Mouse (Mus musculus) left cerebral cortex, postnatal 25 days (tissue): ENCODE data around the gene Abhd16a. TPM values are rescaled to one million over a fixed set of nuclear protein-coding genes. Genes with fewer than 3 reads are reported as not detected.

Experiments used
- DNase-seq, 2 experiments: peaks; one replicate each; pipeline ENCODE4 v3.0.0; 2022; ENCODE audit warnings: low spot score in 2 of 2, mixed read lengths in 1 of 2
- intact Hi-C: fragments of 180-260 bp; cut with DNase I; formaldehyde crosslinking; loops from one replicate; pipeline ENCODE4 v1.15.1; 2025
- total RNA-seq, 2 experiments: library from RNA; stranded (reverse); gene quantifications; 2 replicates each; pipeline ENCODE4 v1.2.3; 2021

Abhd16a gene
- total RNA-seq, result 100 to 1,000 TPM; 107 to 109 TPM

DNA sequence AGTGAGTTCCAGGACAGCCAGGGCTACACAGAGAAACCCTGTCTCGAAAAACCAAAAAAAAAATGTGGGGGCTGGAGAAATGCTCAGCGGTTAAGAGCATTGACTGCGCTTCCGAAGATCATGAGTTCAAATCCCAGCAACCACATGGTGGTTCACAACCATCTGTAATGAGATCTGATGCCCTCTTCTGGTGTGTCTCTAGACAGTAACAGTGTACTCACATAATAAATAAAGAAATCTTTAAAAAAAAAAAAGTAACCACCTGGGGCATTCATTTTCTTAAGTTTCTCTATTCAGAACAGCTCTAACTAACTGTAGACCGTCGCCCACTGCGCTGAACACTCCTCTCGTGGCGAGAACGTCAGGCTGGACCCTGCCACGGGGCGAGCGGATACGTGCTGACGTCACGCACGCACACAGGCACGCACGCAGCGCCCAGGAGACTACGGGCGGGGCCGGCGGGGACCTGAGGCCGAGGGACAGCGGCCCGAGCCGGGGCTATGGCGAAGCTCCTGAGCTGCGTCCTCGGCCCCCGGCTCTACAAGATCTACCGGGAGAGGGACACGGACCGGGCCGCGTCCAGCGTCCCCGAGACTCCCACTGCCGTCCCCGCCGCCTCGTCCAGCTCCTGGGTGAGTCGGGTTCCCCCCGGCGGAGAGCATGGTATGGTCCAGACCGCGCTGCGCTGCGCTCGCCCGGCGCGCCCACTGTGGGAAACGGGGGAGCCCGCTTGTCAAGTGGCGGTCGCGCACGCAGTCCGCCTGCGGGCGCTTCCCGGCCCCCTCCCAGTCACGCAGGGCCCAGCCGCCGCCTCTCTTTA lies at the start of gene Abhd16a:
Gene Abhd16a (plus strand): TSS at position 439 of the 820 bp plus-strand sequence.
- DNase-seq, result peak; percentile 97 to 98
- intact Hi-C loops, result no loop called here

DNA sequence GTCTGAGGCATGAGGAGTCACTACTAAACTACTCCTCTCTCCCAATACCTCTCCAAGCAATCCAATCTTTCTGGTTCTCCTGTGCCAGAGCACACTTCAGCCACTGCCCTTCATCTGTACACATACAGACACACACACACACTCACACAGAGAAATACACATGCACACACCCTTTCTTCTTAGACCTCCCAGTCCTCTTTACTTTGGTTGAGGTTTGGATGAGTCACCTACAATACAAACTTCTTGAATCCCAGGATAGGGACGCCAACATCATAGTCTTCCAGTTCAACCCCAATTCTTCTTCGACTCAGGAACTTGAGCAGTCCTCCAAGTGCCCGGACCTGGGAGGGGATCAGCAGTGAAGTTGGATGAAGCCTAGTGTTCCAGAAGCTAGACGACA lies 45.3 kb upstream of the Abhd16a start:
- intact Hi-C loops, result no loop called here
- no peak for DNase-seq

DNA sequence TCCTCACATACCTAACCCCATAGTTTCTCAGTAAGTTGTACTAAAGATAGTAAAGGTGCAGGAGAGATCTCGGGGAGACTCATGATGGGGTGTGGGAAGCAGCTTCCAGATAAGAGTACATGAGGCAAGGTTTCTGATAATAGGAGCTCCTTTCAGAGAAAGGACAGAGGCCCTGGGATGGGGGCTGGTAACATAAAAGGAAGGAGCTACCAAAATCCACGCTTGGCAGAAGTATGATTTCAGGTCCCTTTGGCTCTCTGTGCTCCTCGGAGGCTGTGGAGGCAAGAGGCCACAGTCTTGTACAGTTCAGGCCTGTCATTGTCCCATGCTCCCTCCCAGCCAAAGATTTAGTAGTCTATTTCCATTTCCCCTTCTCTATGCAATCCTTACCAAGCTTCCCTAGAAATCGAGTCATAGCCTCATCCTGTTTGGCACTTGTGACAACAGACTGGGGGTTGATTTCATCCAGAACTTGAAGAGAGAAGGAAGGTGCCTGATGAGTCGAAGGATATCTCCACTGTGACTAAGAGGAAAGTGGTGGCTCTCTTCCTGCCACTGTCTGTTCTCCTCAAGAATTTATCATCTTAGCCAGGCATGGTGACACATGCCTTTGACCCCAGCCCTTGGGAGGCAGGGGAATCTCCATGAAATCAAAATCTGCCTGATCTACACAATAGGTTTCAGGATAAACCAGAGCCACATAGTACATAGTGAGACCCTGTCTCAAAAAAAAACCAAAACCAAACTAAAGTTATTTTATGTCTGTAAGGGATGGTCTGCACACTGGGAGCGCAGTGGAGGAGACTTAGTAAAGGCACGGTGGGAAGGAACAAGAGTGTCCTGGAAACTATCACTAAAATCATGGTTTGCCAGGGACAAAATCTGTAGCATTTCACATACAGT lies 43.9 kb upstream of the Abhd16a start:
- DNase-seq, result no peak
- intact Hi-C loops, result no loop called here

DNA sequence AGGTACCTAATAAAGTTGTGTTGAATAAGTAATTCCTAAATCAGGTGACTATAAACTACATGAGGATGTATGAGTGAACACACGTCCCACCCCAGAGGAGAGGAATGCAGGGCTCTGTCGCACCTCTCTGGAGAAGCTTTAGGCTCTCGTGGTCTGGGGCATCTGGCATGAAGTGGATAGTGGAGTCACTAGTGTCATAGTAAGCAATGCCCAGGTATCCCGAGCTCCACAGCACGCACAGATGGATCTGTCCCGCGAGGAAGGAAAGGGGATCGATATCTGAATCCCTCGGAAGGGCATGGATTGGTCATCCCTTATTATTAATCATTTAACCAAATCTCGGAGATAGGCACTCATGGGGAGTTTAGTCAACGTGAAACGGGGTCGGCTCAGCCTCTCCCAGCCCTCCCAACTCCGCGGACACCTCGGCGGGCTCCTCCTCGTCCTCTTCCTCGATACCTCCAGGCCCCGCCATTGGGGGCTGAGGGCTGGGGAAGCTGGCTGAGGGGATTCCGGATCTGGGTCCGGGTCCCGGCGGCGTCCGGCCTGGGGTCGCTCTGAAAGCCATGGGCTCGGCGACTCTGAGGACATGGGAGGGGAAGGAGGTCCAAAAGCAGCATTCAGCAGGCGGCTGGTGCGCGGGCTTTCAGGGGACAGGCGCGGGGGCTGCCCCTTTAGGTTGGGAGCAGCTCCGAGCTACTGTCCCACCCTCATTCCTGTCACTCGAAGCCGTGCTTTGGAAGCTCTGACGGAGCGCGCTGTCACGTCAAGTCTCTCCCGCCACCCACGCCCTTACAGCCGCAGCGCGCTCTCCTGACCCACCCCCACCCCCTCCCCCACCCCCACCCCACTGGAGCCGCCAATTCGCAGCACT lies 43.0 kb upstream of the Abhd16a start:
- no peak for DNase-seq

DNA sequence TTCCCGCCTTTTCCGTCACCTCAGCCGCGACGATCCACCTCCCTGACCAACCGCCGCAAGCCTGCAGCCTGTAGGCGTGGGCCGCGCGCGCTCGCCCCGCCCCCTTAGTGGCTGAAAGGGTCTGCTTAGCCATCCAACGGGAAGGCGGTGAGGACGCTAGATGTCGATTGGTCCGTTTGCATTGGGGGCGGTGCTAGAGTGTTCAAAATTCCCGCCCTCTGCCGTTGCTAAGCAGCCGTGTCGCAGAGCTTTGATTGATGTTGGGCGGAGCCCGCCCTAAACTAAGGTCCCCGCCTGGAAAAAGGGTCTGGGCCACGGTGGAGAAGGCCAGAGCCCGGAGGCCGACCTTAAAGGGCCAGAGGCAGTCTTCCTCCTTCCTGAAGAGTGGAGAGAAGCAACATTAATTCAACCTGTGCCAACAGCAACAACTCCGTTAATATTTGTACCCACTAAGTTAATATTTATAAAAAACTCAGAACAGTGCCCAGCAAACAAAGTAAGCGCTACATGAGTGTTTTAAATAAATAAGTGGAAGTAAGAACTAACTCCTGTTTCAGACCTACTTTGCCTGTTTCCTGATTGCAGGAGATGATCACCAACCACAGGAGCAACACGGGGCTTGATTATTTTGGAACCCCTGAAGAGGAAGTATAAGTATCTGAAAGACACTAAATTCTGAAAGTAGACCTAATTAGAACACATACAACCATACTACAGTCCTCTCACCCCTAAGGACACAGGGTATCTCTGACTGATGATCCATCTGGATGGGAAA lies 42.2 kb upstream of the Abhd16a start, which contains the start of gene Msh5:
Gene Msh5 (minus strand): TSS at position 65 of the 775 bp plus-strand sequence.
- intact Hi-C loops, result no loop called here
- DNase-seq, result peak; percentile 90 to 95

More for the DNA sequence above, 43.0 kb upstream of the Abhd16a start:
- intact Hi-C loops, result no loop called here

DNA sequence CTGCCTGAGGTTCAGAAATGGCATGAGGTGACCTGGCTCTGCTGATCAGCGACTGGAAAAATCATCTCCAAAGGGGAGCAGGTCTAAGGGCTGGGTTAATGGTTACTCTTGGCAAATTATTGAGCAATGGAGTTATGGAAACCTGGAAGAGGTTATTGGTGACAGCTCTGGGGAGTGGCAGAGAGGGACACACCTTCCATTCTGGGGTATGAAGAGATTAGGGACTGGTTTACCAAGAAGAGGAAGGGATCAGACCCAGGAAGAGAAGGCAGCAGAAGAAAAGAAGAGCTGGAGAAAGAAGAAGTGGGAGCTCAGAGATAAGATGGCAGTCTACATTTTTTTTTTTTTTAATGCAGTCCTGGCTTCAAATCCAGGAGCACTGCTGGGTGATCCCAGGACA lies 41.4 kb upstream of the Abhd16a start:
- intact Hi-C loops, result no loop called here
- DNase-seq, result no peak

DNA sequence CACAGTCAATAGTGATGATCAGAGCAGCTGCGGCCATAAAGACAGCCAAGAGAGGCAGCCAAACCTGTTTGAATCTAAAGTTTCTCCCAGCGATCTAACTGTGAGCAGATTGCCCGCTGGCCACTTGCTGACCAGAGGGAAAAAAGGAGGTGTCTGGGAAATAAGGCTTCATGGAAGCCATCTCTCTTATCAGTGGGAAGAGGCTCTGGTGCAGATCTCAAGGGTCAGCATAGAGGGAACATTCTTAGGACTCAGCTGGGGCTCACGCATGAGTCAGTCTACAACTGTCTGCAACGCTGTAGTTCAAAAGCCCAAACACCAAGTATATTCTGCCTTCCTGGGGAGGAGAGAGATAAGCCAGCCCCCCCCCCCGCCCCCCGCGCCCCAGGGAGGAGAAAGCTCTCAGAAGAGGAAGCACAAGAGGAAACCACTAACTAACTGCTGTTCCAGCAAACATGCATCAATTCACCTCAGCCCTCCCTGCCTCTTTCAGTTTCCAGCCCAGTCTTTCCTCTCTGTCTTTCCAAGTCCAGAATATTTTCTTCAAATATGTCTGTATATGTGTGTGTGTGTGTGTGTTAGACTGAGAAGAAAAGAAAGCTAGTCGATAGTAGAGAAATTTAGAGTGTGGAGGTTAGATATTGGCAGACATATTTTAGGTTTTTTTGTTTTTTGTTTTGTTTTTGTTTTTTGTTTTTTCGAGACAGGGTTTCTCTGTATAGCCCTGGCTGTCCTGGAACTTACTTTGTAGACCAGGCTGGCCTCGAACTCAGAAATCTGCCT lies 40.7 kb upstream of the Abhd16a start:
- intact Hi-C loops, result no loop called here
- DNase-seq, result no peak

DNA sequence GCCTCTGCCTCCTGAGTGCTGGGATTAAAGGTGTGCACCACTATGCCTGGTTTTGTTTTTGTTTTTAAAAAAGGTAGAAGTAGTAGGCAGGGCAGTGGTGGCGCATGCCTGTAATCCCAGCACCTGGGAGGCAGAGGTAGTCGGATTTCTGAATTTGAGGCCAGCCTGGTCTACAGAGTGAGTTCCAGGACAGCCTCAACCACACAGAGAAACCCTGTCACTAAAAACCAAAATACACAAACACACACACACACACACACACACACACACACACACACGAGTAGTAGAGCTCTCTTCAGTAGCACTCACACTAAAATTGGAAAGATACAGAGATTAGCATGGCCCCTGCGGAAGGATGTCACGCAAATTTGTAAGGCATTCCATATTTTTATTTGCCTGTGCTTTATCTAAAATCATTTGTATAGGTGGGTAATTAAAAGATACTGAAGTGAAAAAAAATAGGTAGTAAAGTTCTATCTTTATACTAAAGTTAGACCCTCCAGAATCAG lies 40.1 kb upstream of the Abhd16a start:
- DNase-seq, result no peak

DNA sequence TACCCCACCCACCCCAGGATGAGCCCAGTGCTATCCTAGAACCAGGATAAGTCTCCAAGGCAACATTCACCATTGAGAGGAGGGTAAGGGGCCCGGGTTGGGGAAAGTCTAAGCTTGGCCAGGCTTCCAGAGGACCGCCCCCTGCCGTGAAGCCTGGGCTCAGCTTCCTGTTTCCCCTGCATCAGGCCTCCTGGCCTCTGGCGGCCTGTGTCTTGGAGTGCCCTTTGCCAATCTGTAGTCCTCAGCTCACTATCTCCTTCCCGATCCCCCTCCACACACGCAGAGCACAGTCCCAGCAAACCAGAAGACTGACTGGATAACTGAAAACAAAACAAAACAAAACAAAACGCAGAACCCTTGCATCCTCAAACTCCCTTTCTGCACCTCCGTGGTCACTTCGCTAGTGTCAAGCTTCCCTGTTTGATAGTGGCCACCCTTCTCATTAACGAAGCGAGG lies 39.5 kb upstream of the Abhd16a start, which contains the start of gene Clic1:
Gene Clic1 (plus strand): TSS at position 406 of the 456 bp plus-strand sequence.
- intact Hi-C loops, result no loop called here
- DNase-seq, result no peak

More for the DNA sequence above, 40.1 kb upstream of the Abhd16a start:
- intact Hi-C loops, result no loop called here

DNA sequence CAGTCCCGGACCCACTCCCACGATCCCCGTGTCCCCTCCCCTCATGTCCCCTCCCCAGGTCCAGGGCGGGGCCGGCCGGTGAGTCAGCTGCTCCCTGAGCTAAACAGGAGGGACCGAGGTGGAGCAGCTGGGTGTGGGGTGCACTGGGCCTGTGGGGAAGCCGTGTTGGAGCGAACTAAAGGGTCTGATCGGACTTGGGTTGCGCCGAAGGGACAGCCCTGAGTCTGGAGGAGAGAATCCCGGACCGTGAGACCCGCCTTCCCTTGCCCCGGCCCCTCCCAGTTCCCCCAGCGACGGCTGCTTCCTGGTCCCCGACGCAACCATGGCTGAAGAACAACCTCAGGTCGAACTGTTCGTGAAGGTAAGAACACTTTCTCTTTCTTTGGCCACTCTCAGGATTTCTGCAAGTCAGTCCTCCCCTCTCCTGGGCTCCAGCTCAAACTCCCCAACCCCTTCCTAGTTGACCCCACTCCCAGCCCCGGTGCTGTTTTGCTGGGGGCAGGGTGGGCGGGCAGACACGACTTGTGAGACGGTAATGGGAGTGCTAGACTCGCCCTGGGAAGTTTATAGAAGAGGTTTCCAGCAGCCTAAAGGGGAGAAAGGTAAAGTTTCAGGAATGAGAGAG lies 38.8 kb upstream of the Abhd16a start:
- intact Hi-C loops, result no loop called here
- DNase-seq, result no peak

DNA sequence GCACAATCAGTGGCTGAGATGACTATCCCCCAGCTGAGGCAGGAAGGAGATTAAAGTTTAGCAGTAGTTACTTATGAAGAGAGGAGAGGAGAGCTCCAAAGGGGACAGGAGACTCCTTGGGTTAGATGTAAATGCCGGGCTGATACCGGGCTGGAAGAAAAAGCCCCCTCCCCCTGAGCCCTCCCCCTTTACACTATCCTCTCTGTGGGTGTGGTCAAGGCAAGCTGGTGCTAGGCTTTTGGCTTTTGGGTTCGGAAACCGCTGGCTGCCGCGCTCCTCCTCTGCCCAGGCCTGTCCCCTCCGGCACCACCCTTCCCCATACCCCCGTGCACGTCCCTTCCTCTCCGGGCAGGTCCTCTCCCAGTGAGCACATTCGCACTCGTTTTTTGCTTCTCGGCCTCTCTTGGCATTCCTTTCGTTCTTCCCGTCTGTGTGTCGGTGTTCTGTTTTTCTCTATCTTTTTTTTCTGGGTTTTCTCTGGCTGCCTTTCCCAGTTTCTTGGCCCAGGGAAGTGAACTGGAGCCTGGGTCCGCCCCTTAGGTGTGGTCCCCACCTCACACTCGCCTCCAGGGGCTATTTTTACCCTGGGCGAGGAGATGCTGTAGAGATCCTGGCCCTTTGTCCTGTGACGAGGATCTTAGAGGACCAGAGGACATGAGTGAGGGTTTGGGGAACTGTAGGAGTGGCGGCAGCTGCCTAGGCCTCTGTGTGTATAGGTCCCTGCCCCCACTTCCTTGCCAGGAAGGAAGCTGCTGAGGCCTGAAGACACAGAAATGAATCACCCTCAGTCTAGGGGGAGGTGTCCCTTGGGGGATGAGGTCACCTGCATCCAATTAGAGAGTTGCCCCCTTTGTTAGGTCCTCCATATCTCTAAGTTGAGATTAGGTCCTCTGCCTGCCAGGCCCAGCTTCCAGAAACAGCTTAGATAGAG lies 37.6 kb upstream of the Abhd16a start:
- peak in 1 of 2 experiments; percentile 18 for DNase-seq
- intact Hi-C loops, result no loop called here

DNA sequence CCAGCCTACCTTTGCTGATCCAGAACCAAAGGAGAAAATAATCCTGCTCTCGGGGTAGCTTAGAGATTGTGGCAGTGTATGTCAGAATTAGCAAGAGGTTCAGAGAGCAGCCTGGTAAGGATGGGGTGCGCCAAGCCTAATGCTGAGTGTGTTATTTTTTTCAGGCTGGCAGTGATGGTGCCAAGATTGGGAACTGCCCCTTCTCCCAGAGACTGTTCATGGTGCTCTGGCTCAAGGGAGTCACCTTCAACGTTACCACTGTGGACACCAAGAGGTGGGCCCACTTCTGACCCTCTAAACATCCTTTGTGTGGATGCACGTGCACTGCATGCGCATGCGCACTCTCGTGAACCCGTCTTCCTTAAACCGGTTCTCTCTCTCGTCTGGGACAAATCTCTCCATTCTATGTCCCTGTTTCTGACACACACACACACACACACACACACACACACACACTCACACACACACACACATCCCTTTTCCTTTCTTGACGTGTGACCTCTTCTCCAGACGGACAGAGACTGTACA lies 36.7 kb upstream of the Abhd16a start:
- intact Hi-C loops, result no loop called here
- no peak for DNase-seq

DNA sequence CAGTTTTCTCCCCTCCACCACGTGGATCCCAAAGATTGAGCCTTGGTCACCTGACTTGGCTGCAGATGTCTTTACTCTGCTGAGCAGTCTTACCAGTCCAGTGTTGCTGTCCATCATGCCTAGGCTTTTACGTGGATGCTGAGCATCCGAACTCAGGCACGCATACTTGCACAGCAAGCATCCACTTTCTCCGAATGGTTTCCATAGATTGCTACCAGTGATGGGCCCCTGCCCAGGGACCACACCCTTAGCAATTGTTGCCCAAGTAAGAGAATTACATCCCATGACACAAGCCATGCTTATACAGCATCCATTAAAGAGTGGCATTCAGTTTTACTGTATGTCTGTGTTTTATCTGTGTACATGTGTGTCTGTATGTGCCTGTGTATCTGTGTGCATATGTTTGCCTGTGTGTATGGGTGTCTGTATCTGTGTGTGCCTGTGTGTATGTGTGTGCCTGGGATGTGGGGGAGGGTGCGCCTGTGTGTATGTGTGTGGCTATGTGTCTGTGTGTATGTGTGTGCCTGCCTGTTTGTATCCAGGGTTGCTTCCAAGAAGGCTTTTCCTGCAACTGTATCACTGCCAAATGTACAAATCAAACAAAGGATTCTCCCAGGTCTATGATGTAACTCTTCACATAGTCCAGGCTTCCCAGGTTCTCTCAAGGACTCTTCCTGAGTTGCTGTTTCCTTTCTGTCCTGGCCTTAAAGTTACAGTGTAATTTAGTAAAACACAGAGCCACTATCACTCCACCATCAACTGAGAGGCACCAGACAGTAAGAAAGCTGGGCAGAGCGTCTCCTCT lies 33.2 kb upstream of the Abhd16a start:
- intact Hi-C loops, result no loop called here
- DNase-seq, result no peak

DNA sequence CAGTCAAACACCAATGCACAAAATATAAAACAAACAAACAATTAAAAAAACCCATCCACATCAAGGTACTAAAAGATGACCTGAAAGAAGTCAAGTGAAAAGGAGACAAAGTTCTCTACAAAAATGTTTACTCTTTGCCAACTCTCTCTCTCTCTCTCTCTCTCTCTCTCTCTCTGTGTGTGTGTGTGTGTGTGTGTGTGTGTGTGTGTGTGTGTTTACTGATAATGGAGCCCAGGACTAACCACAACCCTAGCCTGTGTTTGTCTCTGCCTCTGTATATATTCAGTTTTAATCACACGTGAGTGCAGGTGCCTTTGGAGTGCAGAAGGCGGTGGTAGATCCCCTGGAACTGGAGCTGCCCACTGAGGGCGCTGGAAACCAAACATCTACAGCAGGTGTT lies 32.0 kb upstream of the Abhd16a start:
- DNase-seq, result no peak
- intact Hi-C loops, result no loop called here

DNA sequence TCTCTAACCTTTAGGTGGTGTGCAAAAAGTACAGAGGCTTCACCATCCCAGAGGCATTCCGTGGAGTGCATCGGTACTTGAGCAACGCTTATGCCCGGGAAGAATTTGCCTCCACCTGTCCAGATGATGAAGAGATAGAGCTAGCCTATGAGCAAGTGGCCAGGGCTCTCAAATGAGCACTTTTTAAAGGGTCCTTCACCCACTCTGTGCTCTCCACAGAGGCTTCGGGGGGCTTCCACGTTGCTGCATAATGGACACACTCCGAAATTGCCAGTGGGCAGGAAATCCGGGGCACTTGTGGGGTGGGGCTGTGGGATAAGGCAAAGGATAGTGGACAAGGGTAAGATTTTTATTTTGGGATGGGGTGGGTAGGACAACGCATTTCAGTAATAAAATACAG lies 30.7 kb upstream of the Abhd16a start:
- no peak for DNase-seq
- intact Hi-C loops, result no loop called here
